Mouse (Mus musculus) gastrocnemius, postnatal 10 days (tissue): Measurements from ENCODE around the gene Egfr. TPM values are rescaled to one million over a fixed set of nuclear protein-coding genes. Genes with fewer than 3 reads are reported as not detected.

Experiments used
- DNase-seq: peaks from one replicate; pipeline ENCODE4 v3.0.0; 2021; ENCODE audit warnings: mixed read lengths
- total RNA-seq, 2 experiments: library from RNA; stranded (reverse); gene quantifications; 2 replicates each; pipeline ENCODE4 v1.2.3; 2021

The Egfr gene
- total RNA-seq, 2 experiments from 2014 or later, result 24.3 to 25.4 TPM

DNA sequence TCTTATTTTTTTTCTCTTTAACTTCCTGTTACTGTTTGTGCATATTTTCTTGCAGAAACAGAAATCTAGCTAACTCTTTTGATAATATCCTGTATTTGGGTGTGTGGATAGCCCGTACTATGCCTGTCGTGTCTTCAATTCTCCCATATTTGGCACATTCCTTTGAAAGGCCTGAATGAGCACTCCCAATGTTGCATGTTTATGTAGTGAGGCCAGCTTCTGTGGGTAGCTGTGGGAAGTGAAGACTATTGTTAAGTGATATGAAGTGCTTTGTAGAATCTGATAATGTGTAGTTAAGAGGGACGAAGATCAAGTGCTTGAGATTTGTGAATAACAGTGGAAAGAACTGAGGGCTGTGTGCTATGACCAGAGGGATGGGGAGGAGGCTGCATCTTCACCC, 77.5 kb downstream of the Egfr start:
- no peak for DNase-seq

DNA sequence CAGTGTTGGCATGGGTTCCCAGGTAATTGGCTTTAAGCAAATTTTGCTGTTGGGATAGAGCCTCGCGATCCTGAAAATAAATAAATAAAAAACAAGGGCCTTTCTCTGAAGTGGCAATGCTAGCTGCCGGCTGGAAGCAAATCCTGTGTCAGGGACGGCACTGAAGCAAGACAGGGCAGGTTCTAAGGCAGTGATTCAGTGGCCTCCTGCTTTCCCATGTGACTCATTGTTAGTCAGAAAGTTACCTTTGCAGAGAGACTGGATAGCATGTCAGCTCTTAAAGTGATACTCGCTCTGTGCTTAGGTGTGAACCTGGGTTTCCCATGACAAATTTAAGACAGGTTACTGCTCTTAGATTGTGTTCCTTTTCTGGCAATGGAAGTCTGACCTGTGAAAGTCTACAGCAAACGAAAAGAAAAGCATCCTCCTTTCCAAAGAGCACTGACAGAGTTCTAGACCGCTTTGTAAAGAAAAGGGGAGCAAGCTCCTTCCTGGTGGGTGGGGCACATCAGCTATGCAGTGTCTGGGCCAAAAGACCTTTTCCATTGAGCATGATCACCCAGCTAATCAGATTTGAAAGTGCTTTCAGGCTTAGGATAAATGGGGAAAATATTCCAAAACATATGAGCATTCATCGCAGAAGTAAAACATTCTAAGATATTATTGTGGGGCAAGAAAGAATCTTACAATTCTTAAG, 78.7 kb downstream of the Egfr start:
- no peak for DNase-seq

DNA sequence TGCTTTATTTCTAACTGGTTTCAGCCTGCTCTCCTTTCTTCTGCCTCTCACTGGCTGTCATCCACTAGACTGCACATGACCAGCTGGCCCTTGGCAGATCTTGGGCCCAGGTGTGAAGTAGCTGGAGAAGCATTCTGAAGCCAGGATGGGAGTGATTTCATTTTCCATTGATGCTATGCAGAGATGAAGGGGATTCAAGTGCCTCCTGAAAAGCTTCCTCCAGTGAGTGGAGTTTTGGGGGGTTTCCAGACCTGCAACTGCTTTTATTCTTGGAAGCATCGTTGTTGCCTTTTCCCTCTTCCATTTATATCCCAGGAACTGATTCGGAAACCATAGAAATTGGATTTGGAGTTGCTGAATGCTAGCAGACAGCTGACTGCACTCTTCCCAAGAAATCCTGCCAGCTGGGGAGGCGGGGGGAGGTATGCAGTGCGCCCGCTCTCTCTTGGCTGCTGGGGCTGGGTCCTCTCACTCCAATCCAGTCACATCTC, 80.0 kb downstream of the Egfr start:
- DNase-seq, result peak; percentile 63

DNA sequence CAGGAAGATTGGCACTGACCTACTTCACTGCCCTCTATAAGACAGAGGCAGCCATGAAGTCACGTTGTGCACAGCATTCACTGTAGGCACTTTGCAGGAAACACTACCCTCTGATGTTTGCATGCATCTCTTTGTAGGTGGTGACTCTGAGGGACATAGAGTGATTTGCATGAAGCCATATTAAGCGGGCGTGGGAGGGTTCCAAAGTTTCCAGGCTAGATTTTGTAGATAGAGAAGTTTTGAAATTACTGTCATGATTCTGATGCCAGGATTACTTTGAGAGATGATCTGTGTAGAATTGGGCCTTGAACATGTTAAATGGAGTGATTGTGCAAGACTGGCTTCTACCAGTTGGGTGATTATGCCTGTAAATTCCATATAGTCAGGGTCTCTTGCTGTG, 86.8 kb downstream of the Egfr start:
- no peak for DNase-seq

DNA sequence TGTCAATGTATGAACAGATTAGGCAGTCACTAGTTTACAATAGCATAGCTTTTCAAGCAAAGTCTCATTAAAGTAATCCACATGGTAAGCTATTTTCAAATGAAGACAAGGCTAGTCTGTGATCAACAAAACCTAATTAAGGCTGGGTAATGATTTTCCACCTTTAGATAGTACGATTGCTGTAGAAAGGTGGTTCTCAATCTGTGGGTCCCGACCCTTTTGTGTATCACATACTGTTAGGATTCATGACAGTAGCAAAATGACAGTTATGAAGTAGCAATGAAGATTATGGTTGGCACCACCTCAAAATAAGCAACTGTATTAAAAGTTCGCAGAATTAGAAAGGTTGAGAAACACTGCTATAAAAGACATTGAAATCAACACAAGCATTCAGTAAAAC, 90.9 kb downstream of the Egfr start:
- no peak for DNase-seq

DNA sequence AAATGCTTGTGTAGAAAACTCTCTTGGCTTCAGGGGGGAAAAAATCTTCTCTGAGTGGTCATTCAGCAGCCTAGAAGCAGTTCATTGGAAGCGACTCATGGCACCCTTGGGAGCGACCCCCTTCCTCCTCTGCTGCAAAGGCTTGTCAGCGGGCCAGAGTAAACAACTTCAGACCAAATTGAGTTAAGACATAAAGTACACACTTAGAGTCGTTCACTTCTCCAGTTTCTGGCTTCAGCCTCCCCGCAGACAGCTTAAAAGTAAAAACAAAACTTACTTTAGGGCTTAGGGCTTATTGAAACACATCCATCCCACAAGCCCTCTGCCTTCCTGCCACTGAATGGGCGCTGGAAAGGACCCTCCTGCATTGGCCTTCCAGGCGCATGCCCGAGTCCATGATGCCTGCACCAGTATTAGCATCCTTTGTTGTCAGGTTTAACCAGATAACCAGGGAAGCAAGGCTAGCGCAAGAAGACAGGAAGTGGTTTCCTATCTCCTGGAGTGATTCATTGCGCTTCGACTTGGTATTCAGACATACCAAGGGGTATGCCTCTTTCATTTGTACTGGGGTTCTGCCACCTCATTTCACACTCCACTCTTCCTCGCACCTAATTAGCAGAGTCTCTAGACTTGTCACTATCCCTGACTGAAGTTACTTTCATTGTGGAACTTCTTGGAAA, 92.0 kb downstream of the Egfr start:
- peak; percentile 42 for DNase-seq

DNA sequence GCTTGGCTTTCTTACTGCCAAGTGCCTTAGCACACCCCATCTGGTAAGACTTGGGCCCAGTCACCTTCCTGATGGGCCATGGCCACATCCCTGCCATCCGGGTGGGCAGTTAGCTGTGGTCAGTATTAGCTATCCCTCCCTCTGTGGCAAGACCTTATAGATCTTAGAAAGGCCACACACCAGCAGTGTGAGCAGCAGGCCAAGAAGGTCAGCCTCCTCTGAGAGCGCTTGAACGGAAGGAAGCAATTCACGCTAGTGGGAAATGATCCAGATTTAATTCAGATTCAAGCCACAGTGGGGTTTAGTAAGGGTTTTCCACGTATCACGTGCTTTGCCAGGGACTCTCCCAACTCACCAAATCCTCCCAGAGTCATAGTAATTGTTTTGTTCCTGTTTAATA, 96.9 kb downstream of the Egfr start:
- DNase-seq, result no peak

DNA sequence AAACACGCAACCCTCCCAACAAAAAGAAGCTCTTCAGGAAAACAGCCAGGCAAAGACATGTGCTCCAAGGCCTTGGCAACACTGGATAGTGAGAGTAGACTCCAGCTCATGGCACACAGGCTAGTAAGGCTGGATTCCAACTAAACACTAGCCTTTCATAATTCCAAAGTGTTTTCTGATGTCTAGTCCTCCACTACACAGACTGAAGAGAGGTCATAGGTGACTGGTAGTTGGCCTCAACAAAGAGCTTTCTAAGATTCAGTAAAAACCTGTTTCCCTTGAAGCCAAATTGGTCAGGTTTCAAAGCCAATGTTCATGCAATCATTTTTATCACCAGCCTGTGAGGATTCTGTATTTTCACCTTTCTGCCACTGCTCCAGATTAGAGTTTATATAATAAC, 99.4 kb downstream of the Egfr start:
- DNase-seq, result no peak

DNA sequence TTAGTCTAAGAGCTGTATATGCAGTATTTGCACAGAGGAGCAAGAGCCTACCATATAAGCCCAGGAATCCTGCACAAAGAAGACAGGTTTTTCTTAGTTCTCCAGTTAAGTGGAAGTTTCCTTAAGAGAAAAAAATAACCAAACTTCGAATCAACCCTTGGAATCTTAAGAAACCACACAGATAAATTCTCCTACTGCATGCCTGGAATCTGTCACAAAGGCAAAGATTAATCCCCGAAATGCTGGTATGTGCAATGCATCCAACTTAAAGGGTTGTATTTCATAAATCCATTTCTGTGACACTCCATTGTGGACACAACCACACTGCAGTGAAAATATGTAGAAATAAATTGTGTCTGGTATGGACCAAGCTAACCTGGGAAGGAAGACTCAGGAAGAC, 102.1 kb downstream of the Egfr start:
- DNase-seq, result no peak

DNA sequence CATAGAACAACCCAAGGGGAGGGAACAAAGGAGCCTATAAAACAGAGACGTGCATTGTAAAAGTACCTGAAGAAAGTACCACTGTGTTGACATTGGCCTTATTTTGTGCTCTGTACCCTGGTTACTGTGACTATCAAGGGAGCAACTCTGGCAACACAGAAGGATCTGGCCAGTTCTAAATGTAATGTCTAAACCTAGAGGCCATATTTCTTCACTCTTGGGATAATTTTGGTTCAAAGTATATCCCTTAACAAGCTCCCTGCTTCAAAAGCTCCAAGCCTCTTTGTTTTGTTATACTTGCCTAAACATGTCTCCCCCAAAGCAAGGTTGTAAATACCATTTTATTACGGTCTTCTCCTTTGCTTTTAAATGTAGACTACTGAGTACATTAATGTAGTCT, 105.3 kb downstream of the Egfr start:
- DNase-seq, result no peak

DNA sequence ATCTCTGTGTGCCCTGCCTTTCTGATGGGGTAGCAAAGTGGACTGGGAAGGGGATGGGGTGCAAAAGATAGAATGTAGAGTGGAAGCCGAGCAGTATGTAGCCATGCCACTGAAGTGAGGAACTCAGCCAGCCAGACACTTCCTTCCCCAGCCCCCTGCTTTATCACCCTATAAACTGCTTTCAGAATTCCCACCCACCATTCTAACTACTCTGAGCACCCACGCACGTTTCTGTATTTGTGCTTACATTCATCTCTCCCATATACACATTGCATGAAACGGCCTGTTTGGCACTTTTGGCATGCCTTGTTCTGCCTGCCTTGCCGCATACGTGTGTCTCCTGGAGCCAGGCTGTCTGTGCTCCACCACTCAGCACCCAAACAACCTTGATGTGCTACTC, 109.0 kb downstream of the Egfr start:
- no peak for DNase-seq

DNA sequence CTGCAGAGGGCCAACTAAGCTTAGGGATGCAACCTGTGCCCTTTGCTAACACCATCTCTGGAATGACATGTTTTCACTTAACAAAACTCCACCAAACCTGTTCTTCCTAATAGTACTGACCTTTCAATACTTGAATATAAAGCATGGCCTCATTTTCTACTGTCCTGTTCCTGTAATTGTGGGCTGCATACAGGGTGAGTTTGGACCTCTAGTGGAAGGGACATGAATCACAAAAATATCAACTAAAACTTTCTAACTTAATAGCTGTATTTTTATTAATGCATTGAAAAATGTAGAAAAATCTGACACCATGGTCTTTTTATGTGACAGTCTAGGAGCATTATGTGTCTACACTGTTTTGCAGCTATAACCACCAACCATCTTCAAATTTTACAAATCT, 111.5 kb downstream of the Egfr start:
- no peak for DNase-seq

DNA sequence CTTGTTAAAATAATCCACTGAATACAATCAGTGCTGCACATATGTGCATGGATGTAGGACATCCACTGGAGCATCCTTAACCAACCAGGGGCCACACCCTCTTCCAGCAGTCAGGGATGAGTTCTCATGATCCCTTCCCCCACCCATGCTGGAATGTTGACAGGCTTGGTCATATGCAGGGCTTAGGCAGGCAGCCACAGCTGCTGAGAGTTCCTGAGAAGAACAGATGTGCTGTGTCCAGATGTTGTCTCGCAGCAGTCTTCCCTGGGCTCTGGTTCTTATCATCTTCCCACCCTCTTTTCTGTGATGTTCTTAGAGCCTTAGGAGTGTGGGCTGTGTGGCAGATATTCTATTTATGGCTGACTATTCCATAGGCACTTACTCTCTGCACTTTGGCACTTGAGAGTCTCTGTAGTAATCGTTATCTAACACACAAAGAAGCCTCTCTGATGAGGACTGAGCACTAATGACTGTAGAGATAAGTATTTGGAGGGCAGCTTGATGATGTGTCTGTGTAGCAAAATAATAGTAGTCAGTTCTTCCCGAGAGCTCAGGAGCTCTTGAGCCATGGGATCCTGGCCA, 113.1 kb downstream of the Egfr start:
- peak; percentile 42 for DNase-seq

DNA sequence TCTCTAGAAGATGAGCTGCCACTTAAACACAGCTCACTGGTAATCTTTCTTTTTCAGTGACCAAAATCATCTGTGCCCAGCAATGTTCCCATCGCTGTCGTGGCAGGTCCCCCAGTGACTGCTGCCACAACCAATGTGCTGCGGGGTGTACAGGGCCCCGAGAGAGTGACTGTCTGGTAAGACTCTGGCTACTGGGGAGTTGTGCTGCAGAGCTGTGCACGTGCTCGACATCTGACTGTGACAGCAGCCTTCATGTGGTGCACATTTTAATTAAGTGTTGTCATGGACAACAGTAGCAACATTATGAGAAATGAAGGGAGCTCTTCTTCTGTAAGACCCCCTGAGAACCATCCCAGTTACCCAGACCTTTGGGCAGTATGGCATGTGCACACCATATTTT, 116.0 kb downstream of the Egfr start:
- no peak for DNase-seq

DNA sequence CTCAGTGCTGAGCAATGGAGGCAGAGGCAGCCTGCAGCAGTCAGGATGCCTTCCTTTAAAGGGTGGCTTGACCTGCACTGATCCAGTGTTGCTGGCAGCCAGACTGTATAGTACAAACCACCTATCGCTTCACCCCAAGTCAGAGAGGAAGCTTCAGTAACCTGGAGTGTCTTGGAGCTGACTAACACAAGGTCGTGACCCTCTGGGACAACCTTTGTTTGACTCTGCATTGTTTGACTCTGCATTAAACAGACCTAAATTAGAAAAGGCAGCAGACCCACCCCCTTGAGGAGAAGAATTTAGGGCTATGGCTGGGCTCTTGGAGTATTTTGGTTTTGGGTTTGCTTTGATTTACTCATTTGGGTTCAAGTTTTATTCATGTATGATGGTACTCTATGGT, 117.5 kb downstream of the Egfr start:
- DNase-seq, result no peak

DNA sequence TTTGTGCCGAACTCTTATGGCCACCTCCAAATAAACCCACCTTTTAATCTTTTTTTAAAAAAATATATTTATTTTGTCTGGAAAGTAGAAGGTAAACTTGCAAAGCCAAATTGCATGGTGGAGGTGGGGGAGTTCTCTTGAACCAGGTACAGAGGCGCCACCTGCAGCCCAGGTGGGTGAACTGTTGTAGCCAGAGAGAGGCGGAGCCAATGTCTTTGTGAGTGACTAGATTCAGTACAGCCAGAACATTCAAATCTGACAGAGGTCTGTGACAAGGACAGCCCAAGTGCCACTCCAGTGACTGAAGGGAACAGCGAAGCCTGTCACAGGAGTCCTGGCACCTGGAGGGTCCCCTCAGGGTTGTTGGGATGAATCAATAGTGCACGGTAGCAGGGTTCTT, 119.1 kb downstream of the Egfr start:
- DNase-seq, result no peak

DNA sequence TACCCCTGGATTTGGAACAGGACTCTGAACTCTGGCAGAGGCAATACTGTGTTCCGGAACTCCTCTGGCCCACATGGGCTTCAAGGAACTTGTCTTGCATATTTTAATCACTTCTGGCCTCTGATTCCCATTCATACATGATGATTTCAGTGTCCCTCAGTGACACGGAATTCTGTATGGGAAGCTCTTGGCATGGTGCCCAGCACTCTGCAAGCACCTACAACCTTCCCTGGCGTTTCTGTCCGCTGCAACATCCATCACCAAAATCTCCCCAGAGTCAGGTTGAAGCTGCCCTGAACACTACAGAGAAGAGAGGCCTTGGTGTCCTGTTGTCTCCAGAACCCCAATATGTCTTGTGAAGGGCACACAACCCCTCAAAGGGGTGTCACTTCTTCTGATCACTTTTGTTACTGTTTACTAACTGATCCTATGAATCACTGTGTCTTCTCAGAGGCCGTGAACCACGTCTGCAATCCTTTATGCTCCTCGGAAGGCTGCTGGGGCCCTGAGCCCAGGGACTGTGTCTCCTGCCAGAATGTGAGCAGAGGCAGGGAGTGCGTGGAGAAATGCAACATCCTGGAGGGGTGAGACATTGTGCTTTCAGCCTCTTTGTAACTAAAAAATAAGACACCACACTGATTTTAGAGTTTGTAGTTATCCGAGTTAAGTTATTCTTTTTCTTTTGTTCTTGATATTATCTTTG, 125.8 kb downstream of the Egfr start:
- peak; percentile 25 for DNase-seq

DNA sequence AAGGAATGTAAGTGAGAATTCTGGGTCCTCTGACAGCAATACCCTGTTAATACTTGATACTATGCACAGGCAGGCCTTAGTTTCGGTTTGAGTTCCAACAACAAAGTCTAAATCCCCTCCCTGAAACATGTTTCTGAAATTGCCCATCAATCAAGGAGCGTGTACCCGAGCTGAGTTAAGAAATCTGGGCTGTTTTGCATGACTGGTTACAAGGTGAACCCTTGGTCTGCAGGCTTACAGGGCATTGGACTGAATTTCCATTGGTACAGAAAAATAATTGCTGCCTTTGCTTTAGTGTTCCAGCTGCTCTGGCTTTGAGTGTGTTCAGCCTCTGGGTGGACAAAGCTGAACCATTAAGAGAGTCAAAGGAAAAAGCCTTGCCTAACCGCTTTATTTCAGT, 129.9 kb downstream of the Egfr start:
- DNase-seq, result no peak

DNA sequence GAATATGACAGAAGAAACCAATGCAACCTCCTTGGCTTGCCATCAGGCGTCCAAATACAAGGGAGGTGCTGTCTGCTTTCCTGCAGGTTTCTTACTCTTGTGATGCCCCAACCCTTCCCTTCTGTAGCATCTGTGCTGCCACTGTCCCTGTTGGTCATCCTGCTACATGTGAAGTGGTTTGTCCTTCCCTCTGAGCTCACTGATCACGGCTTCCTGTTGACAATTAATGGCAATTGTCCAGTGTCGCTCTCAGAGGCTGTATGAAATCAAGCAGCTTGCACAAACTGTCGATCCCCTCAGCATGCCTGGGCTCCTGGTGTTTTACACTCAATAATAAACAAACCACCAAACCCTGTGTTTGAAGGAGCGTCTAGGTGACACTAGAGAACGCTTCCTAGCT, 134.1 kb downstream of the Egfr start:
- DNase-seq, result no peak

DNA sequence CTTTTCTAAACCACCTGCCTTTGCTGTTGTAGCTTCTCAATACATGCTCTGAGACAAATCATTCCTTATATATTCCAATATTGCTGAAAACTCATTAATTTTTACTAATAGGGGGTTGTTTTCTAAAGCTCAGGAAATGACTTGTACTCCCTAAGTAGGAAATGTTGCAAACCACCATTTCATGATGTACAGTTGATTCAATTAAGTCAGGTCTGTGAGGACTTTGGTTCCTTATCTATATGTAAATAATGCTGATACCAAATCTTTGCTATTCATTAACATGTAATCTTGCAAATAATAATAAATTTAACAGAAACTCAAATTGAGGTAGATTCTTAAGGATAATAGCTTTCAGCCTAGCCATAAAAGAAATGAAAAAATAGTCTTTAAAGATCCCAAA, 136.1 kb downstream of the Egfr start:
- DNase-seq, result no peak

DNA sequence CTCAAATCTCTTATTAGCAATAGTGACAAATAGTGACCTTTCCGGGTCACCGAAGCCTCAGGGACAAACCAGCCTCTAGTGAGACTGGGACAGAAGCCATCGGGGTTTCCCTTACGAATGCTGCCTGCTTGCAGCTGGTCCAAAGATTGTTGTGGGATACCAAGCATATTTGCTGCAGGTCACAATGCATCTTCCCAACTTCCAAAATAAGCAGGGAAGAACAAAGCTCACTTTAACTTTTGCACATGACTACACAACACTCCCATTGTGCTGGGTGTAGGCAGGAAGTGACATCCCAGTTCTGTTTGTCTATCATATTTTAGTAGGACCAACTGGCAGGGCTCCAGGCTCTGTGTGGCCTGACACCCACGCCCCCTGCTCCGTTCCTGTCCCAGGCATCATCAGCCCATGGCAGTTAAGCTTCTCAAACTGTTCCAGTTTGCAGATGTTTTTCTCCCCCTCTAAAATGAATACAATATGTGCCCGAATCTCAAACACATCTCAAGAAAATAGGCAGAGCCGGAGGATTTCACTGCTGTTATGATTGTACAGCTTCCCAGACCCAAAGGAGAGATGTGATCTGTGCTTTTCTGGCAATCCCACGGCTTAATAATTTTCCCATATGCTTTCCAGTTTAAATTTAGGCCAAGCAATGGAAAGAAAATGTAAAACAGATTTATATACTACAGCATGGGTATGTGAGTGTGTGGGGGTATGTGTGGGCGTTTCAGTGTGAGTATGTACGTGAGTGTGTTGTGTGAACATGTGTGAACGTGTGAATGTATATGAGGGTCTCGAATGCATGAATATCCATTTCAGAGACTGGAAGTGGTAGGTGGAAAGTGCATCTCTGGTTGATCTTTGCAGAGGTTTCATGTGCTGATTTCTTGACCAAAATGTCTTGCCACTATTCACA, 143.7 kb downstream of the Egfr start:
- peak; percentile 66 for DNase-seq

DNA sequence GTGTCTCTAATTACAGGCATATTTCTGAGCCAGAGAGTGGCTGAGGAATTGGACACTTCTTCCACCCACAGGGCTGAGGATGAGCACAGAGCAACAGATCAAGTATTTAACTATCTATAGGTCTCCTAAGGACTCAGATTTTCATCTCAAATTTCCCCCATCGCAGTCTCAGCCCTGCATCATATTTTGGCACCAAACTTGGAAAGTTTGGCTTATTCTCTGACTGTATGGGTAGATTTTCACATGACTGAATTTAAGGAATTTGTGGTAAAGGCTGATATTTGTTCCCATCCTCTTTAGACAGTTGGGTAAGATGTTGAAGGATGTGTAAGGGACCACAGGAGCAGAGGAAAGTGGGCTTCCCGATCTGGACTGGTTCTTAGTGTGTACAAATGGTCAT, 145.7 kb downstream of the Egfr start:
- no peak for DNase-seq
